Mouse (Mus musculus) lung, adult 10 weeks (tissue): ENCODE measurements around the gene Mpc1. TPM values are rescaled to one million over a fixed set of nuclear protein-coding genes. Genes with fewer than 3 reads are reported as not detected.

ENCODE experiments used
- polyA plus RNA-seq: library from polyadenylated mRNA; stranded (reverse); fragments of 350-450 nt; fragmentation: Illumina TruSeq; extraction: RNeasy Lipid Tissue Mini Kit (QIAGEN cat#74804); gene quantifications from one replicate; pipeline ENCODE4 v1.2.3, GENCODE M21; 2014; ENCODE audit warnings: low read depth, low replicate concordance; ENCODE audit not compliant: insufficient read depth

The Mpc1 gene
- polyA plus RNA-seq: 198 TPM

DNA sequence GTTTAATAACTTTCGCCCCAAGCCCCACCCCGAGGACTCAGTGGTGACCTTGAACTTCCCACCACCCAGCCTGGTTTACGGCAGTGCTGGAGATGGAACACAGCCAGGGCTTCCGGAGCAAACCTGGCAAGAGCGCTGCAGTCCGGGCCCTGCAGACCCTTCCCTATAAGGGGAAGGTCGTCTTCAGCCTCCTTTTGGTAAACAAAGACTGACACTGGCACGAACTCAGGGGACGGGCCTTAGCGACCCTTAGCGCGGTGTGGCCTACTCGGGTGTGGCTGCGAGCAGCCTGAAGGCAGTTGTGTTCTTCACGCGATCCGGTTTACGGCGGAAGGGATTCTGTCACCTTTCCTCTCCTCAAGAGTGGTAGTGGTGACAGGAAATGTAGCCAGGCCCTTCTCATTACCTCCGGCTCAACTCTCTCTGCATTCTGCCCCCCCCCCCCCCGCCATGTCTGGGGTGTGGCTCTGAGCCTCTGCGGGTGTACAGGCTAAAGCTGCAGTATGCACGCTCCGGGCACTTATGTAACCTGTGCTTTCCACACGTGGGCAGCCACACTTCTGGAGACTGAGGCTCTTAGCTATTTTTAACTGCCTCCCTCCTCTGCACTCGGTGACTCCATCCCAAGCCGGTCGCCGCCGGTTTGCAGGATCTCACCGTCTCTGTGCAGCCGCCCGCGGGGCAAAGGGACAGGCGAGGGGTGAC is at the start of gene Mpc1:
Gene Mpc1 (plus strand): TSS at position 84 of the 705 bp plus-strand sequence.

DNA sequence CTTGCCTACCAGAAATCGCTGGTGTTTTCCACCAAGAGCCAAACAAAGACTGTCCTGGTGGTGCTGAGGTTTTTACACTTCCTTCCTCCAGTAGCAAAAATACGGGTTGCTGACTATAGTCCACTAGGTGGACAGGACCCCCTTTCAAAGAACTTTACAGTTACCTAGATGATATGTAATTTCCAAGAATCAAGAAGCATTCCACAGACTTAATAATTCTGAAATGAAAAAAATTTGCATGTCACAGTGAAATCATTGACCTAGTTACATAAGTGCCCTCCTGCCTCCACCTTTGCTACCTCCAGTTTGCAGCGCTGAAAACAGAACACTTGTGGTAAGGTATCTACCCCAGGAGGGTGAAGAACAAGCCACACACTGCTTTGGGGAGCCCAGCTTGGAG is 47.0 kb upstream of the Mpc1 start, which contains the start of gene Ccr6:
Gene Ccr6 (plus strand): TSS at position 301 of the 400 bp plus-strand sequence.

DNA sequence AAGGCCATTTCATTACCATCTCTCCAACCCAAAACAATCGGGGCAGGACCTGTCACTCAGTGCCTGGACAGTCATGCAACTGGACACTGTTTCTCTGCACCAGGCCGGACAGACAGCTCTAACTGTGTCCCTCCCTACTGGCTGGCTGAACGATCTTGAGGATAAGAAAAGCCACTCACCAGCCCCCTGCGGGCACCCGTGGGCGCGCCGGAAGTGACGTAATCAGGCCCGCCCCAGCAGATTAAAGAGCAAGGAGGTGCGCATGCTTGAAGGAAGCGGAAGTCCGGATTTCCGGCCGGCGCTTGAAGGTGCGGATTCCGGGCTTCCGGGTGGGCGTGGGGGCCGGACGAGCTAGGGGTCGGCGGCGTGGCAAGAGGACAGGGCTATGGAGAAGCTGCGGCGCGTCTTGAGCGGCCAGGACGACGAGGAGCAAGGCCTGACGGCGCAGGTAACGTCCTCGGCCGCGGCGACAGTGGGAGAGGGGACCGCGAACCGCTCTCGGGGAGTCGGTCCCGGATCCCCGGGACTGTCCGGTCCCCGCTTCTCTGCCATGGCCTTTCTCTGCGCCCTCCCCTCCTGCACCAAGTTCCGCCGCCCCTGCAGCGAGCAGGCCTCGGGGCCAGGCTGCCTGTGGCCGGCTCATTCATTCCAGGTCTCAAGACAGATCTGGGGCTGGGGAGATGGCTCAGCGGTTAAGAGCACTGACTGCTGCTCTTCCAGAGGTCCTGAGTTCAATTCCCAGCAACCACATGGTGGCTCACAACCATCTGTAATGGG is 28.3 kb downstream of the Mpc1 start, which contains the start of gene Sft2d1:
Gene Sft2d1 (plus strand): TSS at position 265 of the 777 bp plus-strand sequence.

DNA sequence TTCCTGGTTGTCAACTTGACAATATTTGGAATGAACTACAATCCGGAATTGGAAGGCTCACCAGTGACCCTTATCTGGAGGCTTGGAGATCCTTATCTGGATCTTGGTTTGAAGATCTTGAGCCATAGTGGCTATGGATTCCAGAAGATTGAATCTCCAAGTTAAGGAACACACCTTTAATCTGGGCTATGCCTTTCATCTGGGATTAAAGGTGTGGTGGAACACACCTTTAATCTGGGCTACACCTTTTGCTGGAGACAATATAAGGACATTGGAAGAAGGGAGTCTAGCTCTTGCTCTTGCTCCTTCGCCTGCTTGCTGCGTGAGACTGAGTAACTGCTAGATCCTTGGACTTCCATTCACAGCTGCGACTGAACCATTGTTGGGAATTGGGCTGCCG is 54.5 kb downstream of the Mpc1 start, which contains the start of gene Prr18:
Gene Prr18 (plus strand): TSS at position 301 of the 400 bp plus-strand sequence.

Other genes with a start within 250 kb of the Mpc1 start
- gene Gm49673, start 135.1 kb upstream of the Mpc1 start, polyA plus RNA-seq: 0.12 TPM
- 24.9 TPM for gene Rnaset2a, start 134.8 kb upstream of the Mpc1 start, polyA plus RNA-seq
- 8.5 TPM for gene Fgfr1op, start 117.4 kb upstream of the Mpc1 start, polyA plus RNA-seq
- 1.2 TPM for gene Ccr6, start 46.9 kb upstream of the Mpc1 start, polyA plus RNA-seq
- 68.1 TPM for gene Sft2d1, start 28.2 kb downstream of the Mpc1 start, polyA plus RNA-seq
- 5.4 TPM for gene Prr18, start 54.6 kb downstream of the Mpc1 start, polyA plus RNA-seq
- 2.5 TPM for gene T2, start 73.1 kb downstream of the Mpc1 start, polyA plus RNA-seq
- gene T, start 151.5 kb downstream of the Mpc1 start, polyA plus RNA-seq: not detected
- gene Pde10a, start 242.5 kb downstream of the Mpc1 start, polyA plus RNA-seq: 0.13 TPM